Mouse (Mus musculus): ENCODE data around the gene Idh2.

- TF ChIP-seq GATA1 (IDR thresholded peaks at IDR 0.05; ENCODE audit: low read length) (no peak), TAL1 (IDR thresholded peaks at IDR 0.05; ENCODE audit: low read length) (no peak)
Measured at GRCm38 (mm10) chr7:80138375-80138774, 23.2 kb upstream of the Idh2 start.
